Mouse (Mus musculus): Measurements from ENCODE around the gene Dnmt3c. TPM values are rescaled to one million over a fixed set of nuclear protein-coding genes. Genes with fewer than 3 reads are reported as not detected.
"Not testable (repeated sequence)": the region's sequence is repeated elsewhere in the genome, so short reads cannot be mapped to it uniquely, and the experiment has no call there.

Dnmt3c gene
- total RNA-seq, 2 experiments from 2014 or later, result not detected

DNA sequence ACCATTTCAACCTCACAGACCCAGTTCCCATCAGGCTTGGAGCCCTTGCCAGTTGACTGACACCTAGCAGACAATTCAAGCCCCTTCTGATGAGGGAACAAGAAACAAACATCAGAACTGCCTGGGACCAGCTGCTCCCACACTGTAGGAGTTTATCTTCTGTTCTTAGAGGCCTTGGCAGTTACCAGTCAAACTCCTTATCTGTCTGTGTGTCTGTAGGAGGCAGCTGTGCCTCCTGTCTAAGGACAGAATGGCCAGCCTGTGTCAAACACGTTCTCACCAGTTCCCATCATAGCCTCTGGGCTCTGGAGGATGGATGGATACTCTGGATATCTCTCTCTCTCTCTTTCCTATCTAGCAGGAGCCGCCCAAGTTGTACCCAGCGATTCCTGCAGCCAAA, 21.4 kb downstream of the Dnmt3c start:
- DNase-seq (ENCODE audit: low spot score), result not testable (repeated sequence)

DNA sequence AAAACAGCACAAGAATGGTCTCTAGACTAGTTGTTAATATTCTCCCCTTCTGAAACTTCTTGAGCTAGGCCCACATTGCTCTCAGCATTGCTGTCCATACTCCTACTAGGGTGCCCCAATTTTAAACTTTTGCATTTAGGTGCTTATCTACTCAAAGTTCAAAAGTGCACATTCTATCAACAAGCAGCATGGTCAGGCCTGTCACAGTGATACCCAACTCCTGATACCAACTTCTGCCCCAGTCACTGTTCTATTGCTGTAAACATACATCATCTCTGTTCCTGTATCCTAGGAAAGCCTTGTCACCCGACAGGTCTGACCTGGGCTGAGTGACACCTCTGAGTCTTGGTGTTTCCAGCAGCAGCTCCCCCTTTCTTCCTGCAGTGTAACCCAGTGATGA, 26.6 kb downstream of the Dnmt3c start:
- DNase-seq (ENCODE audit: low spot score), result no peak

DNA sequence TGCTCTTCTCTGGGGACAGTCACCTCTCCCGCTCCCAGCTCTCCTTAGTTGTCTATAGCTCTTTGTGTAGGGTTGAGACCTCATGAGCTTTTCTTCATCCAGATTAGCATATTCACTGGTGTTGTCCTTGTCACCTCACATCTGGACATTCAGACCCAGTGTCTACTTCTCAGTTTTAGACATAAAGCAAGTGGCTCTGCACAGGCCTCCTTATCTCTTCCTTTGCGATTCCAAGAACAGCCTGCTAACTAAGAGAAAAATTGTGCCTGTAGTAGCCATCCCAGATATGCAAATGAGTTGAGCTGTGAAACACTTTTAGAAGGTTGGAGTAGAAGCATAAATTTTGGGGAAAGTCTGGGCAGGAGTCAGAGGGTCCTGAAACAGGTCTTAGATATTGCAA, 28.0 kb downstream of the Dnmt3c start:
- no peak for DNase-seq (ENCODE audit: low spot score)

DNA sequence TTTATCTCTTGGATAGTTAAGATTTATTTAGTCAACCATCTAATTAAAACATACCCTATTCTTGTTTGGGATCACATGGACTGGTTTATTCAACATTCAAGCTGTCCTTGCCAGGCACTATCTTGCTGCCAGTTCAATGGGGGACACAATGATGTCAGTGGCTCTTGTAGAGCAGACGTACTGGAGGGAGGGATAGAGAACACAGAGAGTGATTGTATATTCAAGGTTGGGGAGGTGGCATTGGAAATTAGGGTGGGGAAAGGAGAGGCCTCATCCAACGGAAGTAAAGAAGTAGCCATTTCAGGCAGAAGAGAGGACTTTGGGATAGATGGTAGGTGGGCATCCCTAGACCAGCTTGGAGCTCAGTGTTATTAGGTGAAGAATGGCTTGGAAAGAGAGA, 28.4 kb downstream of the Dnmt3c start:
- no peak for DNase-seq (ENCODE audit: low spot score)

DNA sequence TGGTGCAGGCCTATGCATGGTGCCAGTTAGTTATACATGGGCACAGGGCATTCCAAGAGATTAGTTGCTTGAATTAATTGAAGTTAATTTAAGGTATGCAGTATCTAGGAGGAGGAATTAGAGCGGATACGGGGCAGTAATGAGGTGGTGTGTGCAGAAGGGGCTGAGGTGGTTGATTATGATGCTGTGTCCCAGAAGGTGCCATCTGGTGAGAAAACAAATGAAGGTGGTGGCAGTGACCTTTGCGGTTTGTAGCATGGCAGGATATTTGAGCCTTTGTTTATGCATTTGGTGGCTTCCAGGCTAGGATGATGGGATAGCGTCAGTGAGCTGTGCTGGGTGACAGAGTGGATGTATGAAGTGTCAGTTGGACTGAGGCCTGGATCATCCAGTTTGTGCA, 28.8 kb downstream of the Dnmt3c start:
- no peak for DNase-seq (ENCODE audit: low spot score)

DNA sequence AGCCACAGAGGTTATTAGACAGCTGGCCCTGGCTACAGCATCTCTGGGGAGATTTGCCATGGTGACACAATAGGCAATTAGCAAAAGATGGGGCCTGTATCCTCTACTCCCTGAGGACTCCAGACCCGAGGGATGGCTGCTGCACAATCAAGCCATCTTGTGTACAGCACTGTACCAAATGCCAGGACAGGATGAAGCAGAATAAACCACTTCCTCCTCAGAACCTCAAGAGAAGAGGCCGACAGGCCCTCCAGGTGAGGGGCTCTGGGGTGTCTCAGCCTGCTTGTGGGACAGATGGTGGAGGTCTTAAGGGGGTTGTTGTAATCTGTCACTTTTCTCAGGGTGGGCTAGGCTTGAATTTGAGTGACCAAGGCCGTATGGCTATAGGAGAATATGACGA, 37.6 kb downstream of the Dnmt3c start:
- no peak for DNase-seq (ENCODE audit: low spot score)

DNA sequence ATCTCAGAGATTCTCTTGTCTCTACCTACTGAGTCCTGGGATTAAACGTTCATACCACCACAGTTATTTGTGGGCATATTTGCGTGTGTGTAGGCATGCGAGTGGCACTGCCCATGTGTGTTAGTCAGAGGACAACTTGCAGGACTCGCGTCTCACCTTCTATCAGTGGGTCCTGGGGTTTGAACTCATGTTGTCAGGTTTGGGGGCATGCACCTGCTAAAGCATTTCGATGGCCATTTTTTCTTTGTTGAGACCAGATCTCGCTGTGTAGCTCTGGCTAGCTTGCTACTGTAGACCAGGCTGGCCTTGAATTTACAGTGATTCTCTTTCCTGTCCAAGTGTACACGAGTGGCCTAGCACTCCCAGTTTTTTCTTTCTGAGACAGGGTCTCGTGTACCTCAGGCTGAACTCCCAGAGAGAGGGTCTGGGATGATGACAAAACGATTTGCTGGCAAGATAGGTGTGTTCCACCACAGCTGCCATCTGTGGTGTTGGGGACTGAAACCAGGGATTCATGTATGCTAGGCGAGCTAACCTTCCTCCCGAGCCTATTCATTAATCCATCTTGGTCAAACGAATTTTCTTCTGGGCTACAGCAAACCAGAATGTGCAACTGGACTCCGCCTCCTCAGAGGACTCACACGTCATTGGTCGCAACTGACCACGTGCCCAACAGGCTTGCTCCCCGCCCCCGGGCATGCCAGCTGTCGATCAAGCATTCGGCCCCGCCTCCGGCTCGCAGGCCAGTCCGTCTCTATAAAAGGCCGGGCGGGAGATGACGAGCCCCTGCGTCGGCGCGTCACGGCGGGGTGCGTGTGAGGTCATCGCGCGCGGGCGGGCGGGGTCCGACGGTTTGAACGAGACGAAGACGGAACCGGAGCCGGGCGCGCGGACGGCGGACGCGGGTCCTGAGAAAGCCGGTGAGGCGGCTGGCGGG, 44.3 kb downstream of the Dnmt3c start, which contains the start of gene Mapre1:
Mapre1 (plus strand) TSS at position 775 of the 937 bp plus-strand sequence.
- peak; percentile 100 for DNase-seq (ENCODE audit: low spot score)

DNA sequence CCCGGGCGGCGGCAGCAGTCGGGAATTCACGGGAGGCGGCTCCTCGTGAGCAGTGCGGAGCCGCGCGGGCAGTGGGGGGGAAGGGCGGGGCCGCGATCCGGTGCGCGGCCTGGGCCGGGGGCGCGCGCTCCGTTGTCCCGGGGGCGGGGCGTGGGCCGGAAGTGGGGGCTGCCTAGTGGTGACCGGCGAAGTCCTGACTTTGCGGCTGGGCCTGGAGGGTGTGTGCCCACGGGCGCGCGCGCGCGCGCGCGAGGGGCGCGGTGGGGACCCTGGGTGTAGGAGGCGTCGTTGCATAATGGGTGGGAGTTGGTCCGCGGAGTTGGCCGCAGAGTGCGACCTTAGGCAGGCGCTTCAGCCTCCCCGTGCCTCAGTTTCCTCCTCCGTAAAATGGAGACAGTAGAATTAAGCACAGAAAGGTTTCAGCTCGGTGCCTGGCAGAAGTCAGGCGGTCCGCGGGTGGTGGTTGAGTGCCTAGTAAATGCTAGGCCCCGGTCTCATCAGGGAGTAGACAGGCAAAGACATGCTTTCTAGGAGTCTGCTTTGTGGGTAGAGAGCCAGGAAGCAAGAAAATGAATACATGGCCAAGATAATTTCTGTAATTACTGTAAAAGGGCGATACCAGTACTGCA, 45.1 kb downstream of the Dnmt3c start:
- DNase-seq (ENCODE audit: low spot score), result no peak

DNA sequence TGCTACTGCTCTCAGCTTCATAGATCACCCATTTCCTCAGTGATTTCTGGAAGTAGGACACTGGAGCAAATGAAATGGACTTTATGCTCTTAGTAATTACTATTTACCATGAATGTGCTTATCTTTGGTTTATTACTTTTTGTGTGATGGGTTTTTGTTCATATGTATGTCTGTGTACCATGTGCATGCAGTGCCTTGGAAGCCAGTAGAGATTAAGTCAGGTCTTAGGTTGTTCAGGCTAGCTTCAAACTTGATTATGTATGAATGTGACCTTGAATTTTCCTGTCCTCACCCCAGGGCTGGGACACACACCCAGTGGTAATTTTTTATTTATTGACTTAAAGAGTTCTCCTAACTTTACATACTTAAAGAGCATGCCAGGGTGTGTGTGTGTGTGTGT, 51.5 kb downstream of the Dnmt3c start:
- DNase-seq (ENCODE audit: low spot score), result no peak

DNA sequence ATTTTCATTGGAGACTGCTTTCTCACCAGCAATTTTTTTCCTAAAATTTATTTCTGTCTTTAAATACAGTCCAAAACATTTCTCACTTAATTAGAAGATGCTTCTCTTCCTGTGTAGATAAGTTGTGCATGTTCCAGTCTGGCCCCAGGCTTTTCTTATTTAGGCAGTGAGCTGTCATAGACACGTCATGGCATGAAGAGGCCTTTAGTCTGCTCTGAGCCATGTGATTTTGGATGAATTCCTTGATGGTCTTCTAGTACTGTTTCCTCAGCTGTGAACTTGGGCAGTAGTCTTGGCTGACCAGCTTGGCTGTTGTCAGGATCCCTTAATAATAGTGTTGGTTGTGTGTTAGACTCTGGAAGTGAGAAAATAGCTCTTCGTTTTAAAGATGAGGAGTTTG, 53.9 kb downstream of the Dnmt3c start:
- no peak for DNase-seq (ENCODE audit: low spot score)

DNA sequence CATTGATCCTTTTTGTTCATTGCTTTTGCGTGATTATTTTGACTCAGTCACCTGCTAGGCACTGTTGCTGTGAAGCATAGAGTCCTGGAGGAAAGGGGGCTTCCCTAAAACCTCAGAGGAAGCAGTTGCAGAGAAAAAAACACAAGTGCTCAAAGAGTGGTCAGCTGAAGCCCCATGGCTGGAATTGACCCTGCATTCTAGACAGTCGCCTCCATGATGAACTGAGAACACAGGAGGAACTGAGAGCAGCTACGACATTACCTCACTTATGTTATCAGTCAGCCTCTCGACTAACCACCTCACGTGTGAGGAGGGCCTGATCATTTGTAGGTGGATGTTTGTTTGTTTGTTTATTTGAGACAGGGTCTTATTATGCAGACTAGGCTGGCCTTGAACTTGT, 65.7 kb downstream of the Dnmt3c start:
- no peak for DNase-seq (ENCODE audit: low spot score)

DNA sequence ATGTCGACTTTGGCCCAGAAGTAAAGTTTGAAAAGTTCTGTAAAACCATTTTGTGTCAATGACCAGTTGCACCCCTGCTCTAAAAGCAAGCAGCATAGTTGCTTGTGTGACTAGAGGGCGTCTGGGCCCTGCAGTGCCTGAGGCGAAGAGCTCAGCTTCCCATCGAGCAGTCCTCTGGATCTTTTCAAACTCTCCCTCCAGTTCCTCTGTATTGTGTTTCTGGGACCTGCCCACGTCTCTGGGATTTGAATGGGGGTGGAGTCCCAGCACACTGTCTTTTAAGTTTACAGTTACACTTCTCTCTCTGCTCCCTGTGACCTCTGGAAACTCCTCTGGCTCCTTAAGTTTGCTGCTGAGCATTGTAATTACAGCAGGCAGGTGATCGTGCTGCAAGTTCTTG, 71.0 kb downstream of the Dnmt3c start:
- DNase-seq (ENCODE audit: low spot score), result no peak

DNA sequence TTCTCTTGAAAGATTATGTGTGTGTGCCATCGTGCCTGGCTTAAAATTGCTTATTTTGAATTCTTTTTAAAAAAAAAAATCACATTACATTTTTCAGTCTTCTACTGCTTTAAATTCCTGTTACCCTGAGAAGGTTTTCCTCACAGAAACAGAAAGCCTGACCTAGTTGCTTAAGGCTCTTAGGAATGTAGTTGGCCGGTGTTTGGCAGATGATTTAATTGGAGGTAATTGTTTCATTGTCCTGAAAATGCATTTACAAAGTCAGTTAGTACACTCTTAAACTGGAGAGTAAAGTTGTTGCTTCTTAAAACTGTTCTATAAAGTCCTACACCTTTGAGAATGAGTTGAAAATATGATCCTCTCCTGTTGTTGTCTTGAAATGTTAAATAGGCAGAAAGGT, 72.4 kb downstream of the Dnmt3c start:
- no peak for DNase-seq (ENCODE audit: low spot score)

DNA sequence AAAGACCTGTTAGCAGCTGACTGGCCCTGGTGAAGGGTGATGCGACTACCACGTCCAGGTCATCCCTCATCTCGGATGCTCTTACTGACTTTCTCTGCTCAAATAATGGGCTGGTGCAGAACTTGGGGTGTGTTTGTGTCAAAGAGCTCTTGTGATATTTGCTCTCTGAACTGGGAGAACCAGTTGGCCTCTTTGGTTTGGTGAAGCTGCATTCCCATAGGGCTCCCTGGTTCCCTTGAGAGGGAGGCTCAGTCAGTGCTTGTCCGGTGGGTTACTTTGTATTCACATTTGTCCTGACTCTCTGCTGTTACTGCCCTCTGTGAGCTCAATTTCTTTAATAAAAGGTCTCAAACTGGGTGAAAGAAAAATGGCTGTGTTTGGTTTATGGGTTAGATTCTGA, 76.5 kb downstream of the Dnmt3c start:
- no peak for DNase-seq (ENCODE audit: low spot score)

DNA sequence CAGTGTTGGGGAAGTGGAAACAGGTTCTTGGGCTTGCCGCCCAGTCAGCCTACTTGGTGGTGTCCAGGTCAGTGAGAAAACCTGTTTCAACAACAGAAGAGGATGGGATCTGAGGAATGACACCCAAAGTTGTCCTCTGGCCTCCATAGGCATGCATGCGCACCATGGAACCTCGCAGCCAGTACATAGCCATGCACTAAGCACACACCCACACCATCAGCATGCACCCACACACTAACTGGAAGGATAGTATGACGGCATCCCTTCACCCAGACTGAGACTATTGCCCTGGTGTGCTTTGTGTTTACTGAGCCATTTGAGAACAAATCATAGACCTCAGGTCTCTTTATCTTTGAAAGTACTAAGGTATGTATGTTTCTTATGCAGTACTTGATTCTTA, 79.0 kb downstream of the Dnmt3c start:
- DNase-seq (ENCODE audit: low spot score), result no peak

DNA sequence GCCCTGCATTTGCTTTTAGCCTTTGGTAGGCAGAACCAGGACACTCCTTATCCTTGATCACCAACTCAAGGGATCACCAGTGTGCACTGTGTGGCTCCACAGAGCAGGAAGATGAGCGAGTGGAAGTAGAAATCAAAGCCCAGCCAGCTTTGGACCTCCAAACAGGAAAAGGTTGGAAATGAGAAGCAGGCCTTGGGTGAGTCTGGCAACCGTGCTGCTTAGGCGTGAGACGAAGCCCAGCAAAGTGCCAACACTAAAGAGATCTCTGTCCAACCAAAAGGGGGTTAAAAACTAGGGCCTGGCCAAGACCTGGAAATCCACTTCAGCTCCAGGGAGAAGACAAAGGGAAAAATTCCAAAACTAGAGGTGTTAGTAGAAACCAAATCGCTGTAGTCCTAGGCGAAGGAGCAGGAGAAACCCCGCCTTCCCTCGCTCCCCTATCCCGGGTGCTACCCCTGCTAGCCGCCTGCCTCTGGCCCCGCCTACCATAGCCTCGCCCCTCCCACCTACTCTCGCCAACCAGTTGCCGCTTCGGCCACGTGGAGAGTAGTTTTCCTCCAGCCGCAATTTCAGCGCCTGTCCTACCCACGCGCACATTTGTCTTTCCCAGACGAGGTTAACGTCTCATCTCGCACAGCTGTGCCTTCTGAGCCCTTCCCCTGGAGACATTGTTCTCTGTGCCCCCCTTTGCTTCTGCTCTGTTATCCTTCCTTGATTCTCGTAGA, 82.3 kb downstream of the Dnmt3c start:
- peak; percentile 88 for DNase-seq (ENCODE audit: low spot score)

Other genes starting within 250 kb of the Dnmt3c start
- gene 4930404H24Rik, start 203.9 kb upstream of the Dnmt3c start, total RNA-seq (2021), result not detected
- gene Nol4l, start 166.7 kb upstream of the Dnmt3c start, total RNA-seq (2021), result under 1 TPM; 0.46 to 0.97 TPM
- 1 to 10 TPM; 9.6 to 9.7 TPM for gene Commd7, start 63.9 kb upstream of the Dnmt3c start, total RNA-seq (2021)
- under 1 TPM; 0.34 to 0.90 TPM for gene Dnmt3b, start 47.2 kb upstream of the Dnmt3c start, total RNA-seq (2021)
- 10 to 100 TPM; 31.0 to 36.7 TPM for gene Mapre1, start 44.6 kb downstream of the Dnmt3c start, total RNA-seq (2021)
- not detected for gene Efcab8, start 83.3 kb downstream of the Dnmt3c start, total RNA-seq (2021)
- gene Sun5, start 174.4 kb downstream of the Dnmt3c start, total RNA-seq (2021), result not detected
- not detected for gene Bpifb2, start 178.4 kb downstream of the Dnmt3c start, total RNA-seq (2021)
- not detected for gene Bpifb6, start 203.7 kb downstream of the Dnmt3c start, total RNA-seq (2021)
- gene Bpifb3, start 221.6 kb downstream of the Dnmt3c start, total RNA-seq (2021), result not detected
- not detected for gene Bpifb4, start 241.6 kb downstream of the Dnmt3c start, total RNA-seq (2021)